In genomic region chr16:44686991-44687718, GRCm38 (mm10) we compare ENCODE assay signal across 8 mouse cellular contexts. TPM values are rescaled to one million over a fixed set of nuclear protein-coding genes. Genes with fewer than 3 reads are reported as not detected.
DNase-seq lines count a peak whose midpoint lies in the region; ATAC-seq and TF ChIP-seq lines count a peak whose summit lies in the region.

No protein-coding gene starts in this region.

- intact Hi-C loops in heart, postnatal 25 days (cut with DNase I), result no loop called here
- intact Hi-C loops in left cerebral cortex, postnatal 36 days (cut with DNase I), result loop anchor here (10.0 kb wide), 1 partner anchor 122 kb away; no protein-coding TSS in a partner anchor

- peaks cover 13% of the 10 kb centered on the region for H3K4me1 ChIP-seq in heart, embryonic 16.5 days (ENCODE audit: control insufficient read depth, insufficient read depth, low read length)
- H3K4me1 ChIP-seq in embryonic facial prominence, embryonic 13.5 days, result peaks cover 48% of the 10 kb centered on the region
- H3K4me1 ChIP-seq in intestine, embryonic 15.5 days (replicated peaks), result 0 out of 2 replicates have a peak, but pooled peaks cover 8% of the 10 kb centered on the region
- peaks cover 12% of the 10 kb centered on the region; the same call in 1 of the 2 replicates for H3K4me1 ChIP-seq in midbrain, postnatal 0 days (ENCODE audit: insufficient read depth, low read length)

- 0 out of 2 replicates have a peak overlapping the region, but pooled peaks have one; percentile 3 for H3K4me3 ChIP-seq in heart, embryonic 16.5 days (ENCODE audit: low read length)
- H3K4me3 ChIP-seq in embryonic facial prominence, embryonic 13.5 days, result peak overlapping the region; percentile 16
- no peak overlapping the region for H3K4me3 ChIP-seq in intestine, embryonic 15.5 days (replicated peaks)
- peak overlapping the region; percentile 21; the same call in 1 of the 2 replicates for H3K4me3 ChIP-seq in midbrain, postnatal 0 days (ENCODE audit: low read depth, low read length)

- no peak overlapping the region for H3K27ac ChIP-seq in heart, embryonic 16.5 days (ENCODE audit: low read length)
- H3K27ac ChIP-seq in embryonic facial prominence, embryonic 13.5 days, result peak overlapping the region; percentile 93
- no peak overlapping the region for H3K27ac ChIP-seq in intestine, embryonic 15.5 days
- no peak overlapping the region for H3K27ac ChIP-seq in midbrain, postnatal 0 days (ENCODE audit: low read depth, low read length)

- 0 out of 2 replicates have a peak, but pooled peaks cover 2% of the 10 kb centered on the region for H3K27me3 ChIP-seq in heart, embryonic 16.5 days (ENCODE audit: control insufficient read depth, insufficient read depth, low read length)
- H3K27me3 ChIP-seq in embryonic facial prominence, embryonic 13.5 days, result no peaks in the 10 kb centered on the region
- H3K27me3 ChIP-seq in intestine, embryonic 15.5 days (replicated peaks), result no peaks in the 10 kb centered on the region
- H3K27me3 ChIP-seq in midbrain, postnatal 0 days (ENCODE audit: insufficient read depth, low read length), result no peaks in the 10 kb centered on the region

- WGBS in heart, embryonic 16.5 days, result 57% methylated on average over 20 of the region's 20 CpGs
- 29% methylated on average over 20 of the region's 20 CpGs for WGBS in embryonic facial prominence, embryonic 13.5 days
- WGBS in intestine, embryonic 15.5 days, result 61% methylated on average over 20 of the region's 20 CpGs
- WGBS in midbrain, postnatal 0 days, result 17% methylated on average over 20 of the region's 20 CpGs

- no peak for ATAC-seq in heart, embryonic 16.5 days (replicated peaks; ENCODE audit: extremely low read depth, insufficient read depth, low FRiP score)
- ATAC-seq in embryonic facial prominence, embryonic 13.5 days (ENCODE audit: insufficient number of reproducible peaks, insufficient read depth, low FRiP score, low TSS enrichment, low read depth), result peak; percentile 77
- ATAC-seq in intestine, embryonic 15.5 days, result 0 out of 2 replicates have a peak, but pooled peaks have one; percentile 20
- peak; percentile 65 for ATAC-seq in midbrain, postnatal 0 days (ENCODE audit: low FRiP score)

- no peak for DNase-seq in heart, postnatal 25 days (ENCODE audit: low spot score)
- no peak for DNase-seq in midbrain, postnatal 0 days (ENCODE audit: low spot score)
- DNase-seq in gastrocnemius, postnatal 10 days, result no peak
- no peak for DNase-seq in left cerebral cortex, postnatal 36 days (ENCODE audit: low spot score in 2 of 2)
- no peak for DNase-seq in kidney, postnatal 4 days

- H3K9me3 ChIP-seq in heart, embryonic 16.5 days (replicated peaks; ENCODE audit: control insufficient read depth, low read length), result peaks cover 5% of the 10 kb centered on the region
- 0 out of 2 replicates have a peak, but pooled peaks cover 4% of the 10 kb centered on the region for H3K9me3 ChIP-seq in embryonic facial prominence, embryonic 13.5 days
- no peaks in the 10 kb centered on the region for H3K9me3 ChIP-seq in intestine, embryonic 15.5 days
- no peaks in the 10 kb centered on the region for H3K9me3 ChIP-seq in midbrain, postnatal 0 days (ENCODE audit: low read length)

- H3K9ac ChIP-seq in heart, embryonic 16.5 days (ENCODE audit: low read length), result no peak overlapping the region
- peak overlapping the region; percentile 52 for H3K9ac ChIP-seq in embryonic facial prominence, embryonic 13.5 days
- no peak overlapping the region for H3K9ac ChIP-seq in intestine, embryonic 15.5 days
- peak overlapping the region; percentile 44; the same call in 1 of the 2 replicates for H3K9ac ChIP-seq in midbrain, postnatal 0 days (replicated peaks; ENCODE audit: low read length, poor library complexity, severe bottlenecking)

- peak overlapping the region; percentile 43 for H3K4me2 ChIP-seq in heart, embryonic 16.5 days (ENCODE audit: low read depth, low read length)
- H3K4me2 ChIP-seq in embryonic facial prominence, embryonic 13.5 days, result peak overlapping the region; percentile 50
- H3K4me2 ChIP-seq in intestine, embryonic 15.5 days (replicated peaks), result peak overlapping the region; percentile 24; the same call in 1 of the 2 replicates
- H3K4me2 ChIP-seq in midbrain, postnatal 0 days (ENCODE audit: low read depth, low read length, poor library complexity, severe bottlenecking), result peak overlapping the region; percentile 45

- no peaks in the 10 kb centered on the region for H3K36me3 ChIP-seq in heart, embryonic 16.5 days (ENCODE audit: control insufficient read depth, insufficient read depth)
- H3K36me3 ChIP-seq in embryonic facial prominence, embryonic 13.5 days, result no peaks in the 10 kb centered on the region
- no peaks in the 10 kb centered on the region for H3K36me3 ChIP-seq in intestine, embryonic 15.5 days
- no peaks in the 10 kb centered on the region for H3K36me3 ChIP-seq in midbrain, postnatal 0 days (ENCODE audit: insufficient read depth, low read length)

- no peak for TF ChIP-seq CTCF in midbrain, postnatal 0 days (IDR thresholded peaks at IDR 0.05)

RNA-seq across cellular contexts. Expression of gene Nepro, which starts 36.9 kb away (rescaled TPM):
- 3.6 and 4.3 TPM in 2 replicates for polyA plus RNA-seq in heart, embryonic 16.5 days (2015; fragmentation: Nextera tagmentation; extraction: Ambion mirVana)
- 1 to 10 TPM; 3.5 to 4.2 TPM for total RNA-seq in heart, postnatal 25 days (2021)
- 9.9 and 10.0 TPM in 2 replicates for polyA plus RNA-seq in embryonic facial prominence, embryonic 13.5 days (2015; fragmentation: Nextera tagmentation; extraction: Ambion mirVana)
- 7.6 and 8.2 TPM in 2 replicates for polyA plus RNA-seq in intestine, embryonic 15.5 days (2015; fragmentation: Nextera tagmentation; extraction: Ambion mirVana)
- 3.5 and 5.9 TPM in 2 replicates for total RNA-seq in midbrain, postnatal 0 days (2014; rRNA removed)
- polyA plus RNA-seq in midbrain, postnatal 0 days (2015; fragmentation: Nextera tagmentation; extraction: Ambion mirVana), result 2.4 and 2.9 TPM in 2 replicates
- 1 to 10 TPM; 4.4 to 5.6 TPM for total RNA-seq in gastrocnemius, postnatal 10 days (2021)
- total RNA-seq in left cerebral cortex, postnatal 36 days (2021), result 1 to 10 TPM; 4.0 to 5.4 TPM

RNA-seq across cellular contexts. Expression of gene Gtpbp8, which starts 59.0 kb away (rescaled TPM):
- 20.9 and 21.7 TPM in 2 replicates for polyA plus RNA-seq in heart, embryonic 16.5 days (2015; fragmentation: Nextera tagmentation; extraction: Ambion mirVana)
- total RNA-seq in heart, postnatal 25 days (2021), result 10 to 100 TPM in 1 of 2 experiments, 1 to 10 TPM in 1; 9.8 to 13.0 TPM
- polyA plus RNA-seq in embryonic facial prominence, embryonic 13.5 days (2015; fragmentation: Nextera tagmentation; extraction: Ambion mirVana), result 29.7 and 32.7 TPM in 2 replicates
- 30.0 and 35.0 TPM in 2 replicates for polyA plus RNA-seq in intestine, embryonic 15.5 days (2015; fragmentation: Nextera tagmentation; extraction: Ambion mirVana)
- 42.5 and 46.7 TPM in 2 replicates for total RNA-seq in midbrain, postnatal 0 days (2014; rRNA removed)
- polyA plus RNA-seq in midbrain, postnatal 0 days (2015; fragmentation: Nextera tagmentation; extraction: Ambion mirVana), result 36.6 and 38.8 TPM in 2 replicates
- total RNA-seq in gastrocnemius, postnatal 10 days (2021), result 10 to 100 TPM; 13.0 to 13.2 TPM
- total RNA-seq in left cerebral cortex, postnatal 36 days (2021), result 10 to 100 TPM; 23.6 to 28.7 TPM

Comparison
In these comparisons a context has a peak if more than half of its experiments do, and no peak if none do; other contexts are left out.
1. H3K9ac ChIP-seq: peak in embryonic facial prominence, embryonic 13.5 days (single experiment) and midbrain, postnatal 0 days (single experiment); none in heart, embryonic 16.5 days (single experiment) and intestine, embryonic 15.5 days (single experiment).
2. Peak in every context shown above with its lines, with median percentiles within 50 percentile points of each other: H3K4me2 ChIP-seq.